In the genomic region with DNA sequence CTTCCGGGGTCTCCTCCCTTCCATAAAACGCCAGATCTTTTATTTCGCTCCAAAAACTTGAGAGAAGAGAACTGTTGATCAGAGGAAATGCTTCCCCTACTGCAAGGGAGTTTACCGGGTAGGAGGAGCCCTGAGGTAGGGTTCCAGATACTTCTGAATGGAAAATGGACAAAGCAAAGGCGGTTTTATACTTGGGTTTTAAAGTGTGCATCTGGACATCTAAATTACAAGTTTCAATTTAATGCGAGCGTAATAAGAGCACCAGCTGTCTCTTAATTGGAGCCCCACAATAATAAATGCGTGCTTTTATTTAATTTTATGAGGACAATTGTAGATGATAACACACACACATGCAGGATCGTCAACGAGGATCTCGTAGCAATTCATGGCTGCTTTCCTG, we compare ENCODE assay signal across 8 mouse cellular contexts. TPM values are rescaled to one million over a fixed set of nuclear protein-coding genes. Genes with fewer than 3 reads are reported as not detected.
DNase-seq lines count a peak whose midpoint lies in the region; ATAC-seq lines count a peak whose summit lies in the region.

A gene (minus strand): TSS at position 101 of the 400 bp plus-strand sequence.

- no peak for DNase-seq in kidney, adult 18-20 months
- no peak for DNase-seq in cerebellum, postnatal 4 days (ENCODE audit: low spot score in 2 of 2)
- no peak for DNase-seq in right cerebral cortex, postnatal 14 days
- no peak for DNase-seq in MN1 (ENCODE audit: low spot score)

- no peaks in the 10 kb centered on the region for H3K4me1 ChIP-seq in kidney, embryonic 14.5 days (ENCODE audit: control insufficient read depth, insufficient read depth, low read length)
- H3K4me1 ChIP-seq in brown adipose tissue, adult 24 weeks (ENCODE audit: control insufficient read depth, insufficient read depth, insufficient read length, low read length), result no peaks in the 10 kb centered on the region
- no peaks in the 10 kb centered on the region for H3K4me1 ChIP-seq in hindbrain, embryonic 15.5 days (replicated peaks)
- H3K4me1 ChIP-seq in midbrain, embryonic 15.5 days, result 0 out of 2 replicates have a peak, but pooled peaks cover 2% of the 10 kb centered on the region

- H3K9me3 ChIP-seq in kidney, embryonic 14.5 days (ENCODE audit: control insufficient read depth, low read length), result no peaks in the 10 kb centered on the region
- no peaks in the 10 kb centered on the region for H3K9me3 ChIP-seq in hindbrain, embryonic 15.5 days
- no peaks in the 10 kb centered on the region for H3K9me3 ChIP-seq in midbrain, embryonic 15.5 days

- H3K9ac ChIP-seq in kidney, embryonic 14.5 days (ENCODE audit: low read depth, low read length), result peak within 1 kb of the TSS; percentile 65
- 0 out of 2 replicates have a peak within 1 kb of the TSS, but pooled peaks have one; percentile 27 for H3K9ac ChIP-seq in hindbrain, embryonic 15.5 days
- peak within 1 kb of the TSS; percentile 27; the same call in 1 of the 2 replicates for H3K9ac ChIP-seq in midbrain, embryonic 15.5 days

- peak within 1 kb of the TSS; percentile 48 for H3K4me3 ChIP-seq in kidney, embryonic 14.5 days (ENCODE audit: low read length)
- peak within 1 kb of the TSS; percentile 54 for H3K4me3 ChIP-seq in brown adipose tissue, adult 24 weeks (ENCODE audit: insufficient read depth, low read depth, low read length)
- peak within 1 kb of the TSS; percentile 54 for H3K4me3 ChIP-seq in hindbrain, embryonic 15.5 days
- H3K4me3 ChIP-seq in midbrain, embryonic 15.5 days, result peak within 1 kb of the TSS; percentile 54

- 43% methylated on average over 11 of the region's 11 CpGs for WGBS in kidney, embryonic 14.5 days
- WGBS in hindbrain, embryonic 15.5 days, result 38% methylated on average over 11 of the region's 11 CpGs
- 37% methylated on average over 11 of the region's 11 CpGs for WGBS in midbrain, embryonic 15.5 days

- no peaks in the 10 kb centered on the region for H3K36me3 ChIP-seq in kidney, embryonic 14.5 days (ENCODE audit: control insufficient read depth, insufficient read depth, low read length)
- no peaks in the 10 kb centered on the region for H3K36me3 ChIP-seq in hindbrain, embryonic 15.5 days
- H3K36me3 ChIP-seq in midbrain, embryonic 15.5 days (replicated peaks), result no peaks in the 10 kb centered on the region

- no peaks in the 10 kb centered on the region for H3K27me3 ChIP-seq in kidney, embryonic 14.5 days (ENCODE audit: control insufficient read depth, insufficient read depth, low read length)
- peaks cover 10% of the 10 kb centered on the region; the same call in 1 of the 2 replicates for H3K27me3 ChIP-seq in hindbrain, embryonic 15.5 days
- peaks cover 18% of the 10 kb centered on the region; the same call in 1 of the 2 replicates for H3K27me3 ChIP-seq in midbrain, embryonic 15.5 days (replicated peaks)

- no peak for ATAC-seq in kidney, embryonic 14.5 days (ENCODE audit: low FRiP score, low TSS enrichment)
- no peak for ATAC-seq in hindbrain, embryonic 15.5 days (ENCODE audit: low FRiP score, low read depth)
- no peak for ATAC-seq in midbrain, embryonic 15.5 days (replicated peaks)

- peak within 1 kb of the TSS; percentile 37; the same call in 1 of the 2 replicates for H3K27ac ChIP-seq in kidney, embryonic 14.5 days (ENCODE audit: low read depth, low read length)
- H3K27ac ChIP-seq in brown adipose tissue, adult 24 weeks (replicated peaks; ENCODE audit: low read depth, low read length), result no peak within 1 kb of the TSS
- no peak within 1 kb of the TSS for H3K27ac ChIP-seq in hindbrain, embryonic 15.5 days (replicated peaks)
- no peak within 1 kb of the TSS for H3K27ac ChIP-seq in midbrain, embryonic 15.5 days

- H3K4me2 ChIP-seq in kidney, embryonic 14.5 days (replicated peaks; ENCODE audit: low read depth, low read length), result peak within 1 kb of the TSS; percentile 63
- H3K4me2 ChIP-seq in hindbrain, embryonic 15.5 days, result peak within 1 kb of the TSS; percentile 92
- peak within 1 kb of the TSS; percentile 94 for H3K4me2 ChIP-seq in midbrain, embryonic 15.5 days

RNA-seq across cellular contexts. Expression of the gene that starts here (rescaled TPM):
- 10.1 and 12.9 TPM in 2 replicates for polyA plus RNA-seq in kidney, embryonic 14.5 days (2014; fragmentation: Nextera tagmentation; extraction: Ambion mirVana)
- 0.63 and 1.9 TPM in 2 replicates for polyA plus RNA-seq in brown adipose tissue, adult 24 weeks (2012; ENCODE audit: insufficient read depth, insufficient read length, missing spikeins)
- polyA plus RNA-seq in hindbrain, embryonic 15.5 days (2015; fragmentation: Nextera tagmentation; extraction: Ambion mirVana), result 1.4 and 1.5 TPM in 2 replicates
- 0.65 and 1.1 TPM in 2 replicates for polyA plus RNA-seq in midbrain, embryonic 15.5 days (2015; fragmentation: Nextera tagmentation; extraction: Ambion mirVana)
